Mouse (Mus musculus) hindbrain, embryonic 16.5 days (tissue): ENCODE results near the gene Mrpl22. TPM values are rescaled to one million over a fixed set of nuclear protein-coding genes. Genes with fewer than 3 reads are reported as not detected.

Experiments
- polyA plus RNA-seq: library from polyadenylated mRNA; unstranded; fragments of >200 nt; fragmentation: Nextera tagmentation; extraction: Ambion mirVana; gene quantifications from 2 replicates; pipeline ENCODE4 v1.2.1, GENCODE M21; 2015

Gene Mrpl22
- polyA plus RNA-seq, 1 experiment from 2014 or later = 92.1 TPM

Other genes starting within 250 kb of the Mrpl22 start
- gene Larp1, start 162.6 kb upstream of the Mrpl22 start, polyA plus RNA-seq = 17.3 and 18.0 TPM in 2 replicates
- 0.13 TPM in 1 of 2 replicates, not detected in the other for gene Gm12248, start 78.5 kb upstream of the Mrpl22 start, polyA plus RNA-seq
- gene Cnot8, start 67.5 kb upstream of the Mrpl22 start, polyA plus RNA-seq = 96.1 and 103 TPM in 2 replicates
- 12.5 and 13.4 TPM in 2 replicates for gene Gemin5, start 3.1 kb upstream of the Mrpl22 start, polyA plus RNA-seq
- gene Igtp, start 27.9 kb downstream of the Mrpl22 start, polyA plus RNA-seq = 2.3 and 2.4 TPM in 2 replicates
- gene Irgm2, start 28.0 kb downstream of the Mrpl22 start, polyA plus RNA-seq = 1.5 and 1.7 TPM in 2 replicates
- 0.11 TPM in 1 of 2 replicates, not detected in the other for gene 4930438A08Rik, start 103.1 kb downstream of the Mrpl22 start, polyA plus RNA-seq
- 29.2 and 30.1 TPM in 2 replicates for gene Zfp692, start 135.4 kb downstream of the Mrpl22 start, polyA plus RNA-seq
- 38.2 and 38.6 TPM in 2 replicates for gene Zfp672, start 158.7 kb downstream of the Mrpl22 start, polyA plus RNA-seq
- gene Sh3bp5l, start 159.1 kb downstream of the Mrpl22 start, polyA plus RNA-seq = 48.0 and 50.6 TPM in 2 replicates
- not detected in 2 replicates for gene Lypd8, start 207.4 kb downstream of the Mrpl22 start, polyA plus RNA-seq
- gene 1810065E05Rik, start 249.4 kb downstream of the Mrpl22 start, polyA plus RNA-seq = not detected in 2 replicates